Mouse (Mus musculus): ENCODE data around the gene Sergef. TPM values are rescaled to one million over a fixed set of nuclear protein-coding genes. Genes with fewer than 3 reads are reported as not detected.
"Not testable (repeated sequence)": the region's sequence is repeated elsewhere in the genome, so short reads cannot be mapped to it uniquely, and the experiment has no call there.

Sergef gene
- polyA plus RNA-seq, 1 experiment: 44.9 TPM

- no peak overlapping the region for H3K4me3 ChIP-seq (ENCODE audit: insufficient read depth, low read length)
- TF ChIP-seq CTCF (IDR thresholded peaks at IDR 0.05; ENCODE audit: extremely low read depth, insufficient read depth, low read length): no peak
- TF ChIP-seq POLR2A (IDR thresholded peaks at IDR 0.05; ENCODE audit: extremely low read depth, insufficient read depth, low read length): no peak
These were observed 52.1 kb downstream of the Sergef start for GRCm38 (mm10) chr7:46587466-46587865.

GRCm38 (mm10) chr7:46586621-46587216, 52.9 kb downstream of the Sergef start:
- TF ChIP-seq CTCF (IDR thresholded peaks at IDR 0.05; ENCODE audit: extremely low read depth, insufficient read depth, low read length): no peak
- TF ChIP-seq POLR2A (IDR thresholded peaks at IDR 0.05; ENCODE audit: extremely low read depth, insufficient read depth, low read length): no peak
- H3K4me1 ChIP-seq (ENCODE audit: control insufficient read depth, insufficient read depth, low read length): peaks cover 8% of the 10 kb centered on the region
- no peak overlapping the region for H3K4me3 ChIP-seq (ENCODE audit: insufficient read depth, low read length)
- H3K27ac ChIP-seq (ENCODE audit: insufficient read depth, low read length): peak overlapping the region; percentile 41; the same call in 1 of the 2 replicates

More at GRCm38 (mm10) chr7:46587466-46587865, 52.1 kb downstream of the Sergef start:
- Histone ChIP-seq H3K27ac (ENCODE audit: insufficient read depth, low read length) (peak overlapping the region; percentile 26; the same call in 1 of the 2 replicates), H3K4me1 (ENCODE audit: control insufficient read depth, insufficient read depth, low read length) (peaks cover 8% of the 10 kb centered on the region)

DNA sequence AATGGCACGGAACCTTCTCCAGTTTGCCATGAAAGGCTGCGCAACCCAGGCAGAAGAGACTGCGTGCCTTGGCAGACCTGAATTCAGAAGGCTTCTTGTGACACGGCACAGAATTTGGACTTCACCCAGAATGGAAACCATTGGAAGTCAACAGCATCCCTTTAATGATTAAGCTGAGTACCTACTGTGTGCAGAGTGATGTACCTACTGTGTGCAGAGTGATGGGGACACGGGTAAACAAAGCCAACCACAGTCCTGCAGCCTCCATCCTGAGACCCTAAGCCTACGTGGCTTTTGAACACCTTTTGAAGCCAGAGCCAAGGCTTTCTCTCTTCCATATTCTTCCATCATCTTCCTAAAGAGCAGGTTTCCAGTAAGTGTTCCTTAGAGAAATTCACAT, 56.9 kb downstream of the Sergef start:
- TF ChIP-seq CTCF (IDR thresholded peaks at IDR 0.05; ENCODE audit: extremely low read depth, insufficient read depth, low read length): no peak
- no peak for TF ChIP-seq POLR2A (IDR thresholded peaks at IDR 0.05; ENCODE audit: extremely low read depth, insufficient read depth, low read length)
- no peak overlapping the region for H3K4me3 ChIP-seq (ENCODE audit: insufficient read depth, low read length)
- peaks cover 4% of the 10 kb centered on the region for H3K4me1 ChIP-seq (ENCODE audit: control insufficient read depth, insufficient read depth, low read length)
- no peak overlapping the region for H3K27ac ChIP-seq (ENCODE audit: insufficient read depth, low read length)

- Histone ChIP-seq H3K27ac (ENCODE audit: insufficient read depth, low read length) (no peak overlapping the region), H3K4me3 (ENCODE audit: insufficient read depth, low read length) (no peak overlapping the region), H3K4me1 (ENCODE audit: control insufficient read depth, insufficient read depth, low read length) (no peaks in the 10 kb centered on the region)
- no peak for TF ChIP-seq CTCF (IDR thresholded peaks at IDR 0.05; ENCODE audit: extremely low read depth, insufficient read depth, low read length)
- TF ChIP-seq POLR2A (IDR thresholded peaks at IDR 0.05; ENCODE audit: extremely low read depth, insufficient read depth, low read length): no peak
These were observed 58.2 kb downstream of the Sergef start for GRCm38 (mm10) chr7:46581358-46581930.

GRCm38 (mm10) chr7:46578091-46578490, 61.5 kb downstream of the Sergef start:
- Histone ChIP-seq H3K4me1 (ENCODE audit: control insufficient read depth, insufficient read depth, low read length) (peaks cover 1% of the 10 kb centered on the region; the same call in 1 of the 2 replicates), H3K27ac (ENCODE audit: insufficient read depth, low read length) (no peak overlapping the region), H3K4me3 (ENCODE audit: insufficient read depth, low read length) (no peak overlapping the region)
- TF ChIP-seq POLR2A (IDR thresholded peaks at IDR 0.05; ENCODE audit: extremely low read depth, insufficient read depth, low read length) (no peak), CTCF (IDR thresholded peaks at IDR 0.05; ENCODE audit: extremely low read depth, insufficient read depth, low read length) (no peak)

- peaks cover 2% of the 10 kb centered on the region; the same call in 1 of the 2 replicates for H3K4me1 ChIP-seq (ENCODE audit: control insufficient read depth, insufficient read depth, low read length)
- H3K27ac ChIP-seq (ENCODE audit: insufficient read depth, low read length): no peak overlapping the region
- H3K4me3 ChIP-seq (ENCODE audit: insufficient read depth, low read length): no peak overlapping the region
- TF ChIP-seq POLR2A (IDR thresholded peaks at IDR 0.05; ENCODE audit: extremely low read depth, insufficient read depth, low read length): no peak
- no peak for TF ChIP-seq CTCF (IDR thresholded peaks at IDR 0.05; ENCODE audit: extremely low read depth, insufficient read depth, low read length)
These were observed 63.7 kb downstream of the Sergef start for GRCm38 (mm10) chr7:46575897-46576296.

DNA sequence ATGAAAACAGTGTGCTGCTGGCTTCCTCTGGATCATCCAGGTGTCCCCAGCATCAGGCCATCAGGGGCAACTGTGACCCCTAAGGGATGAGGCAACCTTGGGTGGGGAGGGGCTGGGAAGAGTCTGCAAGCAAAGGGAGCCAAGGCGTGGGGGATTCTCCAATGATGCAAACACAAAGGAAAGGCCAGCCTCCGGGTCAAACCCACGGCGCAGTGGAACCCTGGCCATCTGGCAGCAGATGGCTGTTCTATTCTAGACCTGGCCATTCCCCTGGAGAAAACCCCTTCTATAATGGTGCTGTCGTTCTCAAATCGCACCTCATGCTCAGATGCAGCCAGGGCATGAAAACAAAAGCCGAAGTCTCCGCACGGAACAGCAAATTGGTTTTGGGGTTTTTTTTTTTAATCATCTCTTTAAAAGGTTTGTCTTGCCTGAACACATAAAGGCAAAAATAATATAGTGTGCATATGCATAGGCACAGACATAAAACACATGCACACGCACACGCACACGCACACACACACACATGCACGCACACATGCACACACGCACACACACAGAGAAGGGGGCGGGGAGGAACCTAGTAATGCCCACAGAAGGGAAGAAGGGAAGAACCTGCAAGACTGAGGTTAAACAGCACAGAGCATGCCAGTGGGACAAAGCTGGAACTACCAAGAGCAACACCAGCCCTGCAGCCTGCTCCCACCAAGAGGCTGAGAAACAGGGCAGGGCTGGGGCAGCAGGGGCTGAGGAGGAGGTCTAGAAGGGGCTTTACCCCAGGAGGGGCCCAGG, 66.6 kb downstream of the Sergef start:
- TF ChIP-seq CTCF (IDR thresholded peaks at IDR 0.05; ENCODE audit: extremely low read depth, insufficient read depth, low read length): no peak
- H3K4me1 ChIP-seq (ENCODE audit: control insufficient read depth, insufficient read depth, low read length): peaks cover 3% of the 10 kb centered on the region; the same call in 1 of the 2 replicates
- H3K27ac ChIP-seq (ENCODE audit: insufficient read depth, low read length): no peak overlapping the region
- no peak overlapping the region for H3K4me3 ChIP-seq (ENCODE audit: insufficient read depth, low read length)

DNA sequence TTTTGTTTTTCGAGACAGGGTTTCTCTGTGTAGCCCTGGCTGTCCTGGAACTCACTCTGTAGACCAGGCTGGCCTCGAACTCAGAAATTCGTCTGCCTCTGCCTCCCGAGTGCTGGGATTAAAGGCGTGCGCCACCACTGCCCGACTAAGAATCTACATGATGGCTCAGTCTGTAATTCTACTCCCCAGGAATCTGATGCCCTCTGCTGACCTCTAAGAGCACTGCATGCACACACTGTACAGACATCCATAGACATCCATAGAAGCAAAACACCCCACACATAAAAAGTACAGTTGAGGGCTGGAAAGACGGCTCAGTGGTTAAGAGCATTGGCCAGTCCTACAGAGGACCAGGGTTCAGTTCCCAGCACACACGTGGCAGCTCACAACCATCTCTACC, 70.1 kb downstream of the Sergef start:
- TF ChIP-seq CTCF (IDR thresholded peaks at IDR 0.05; ENCODE audit: extremely low read depth, insufficient read depth, low read length): peak; percentile 37
- H3K27ac ChIP-seq (ENCODE audit: insufficient read depth, low read length); H3K4me1 ChIP-seq (ENCODE audit: control insufficient read depth, insufficient read depth, low read length); H3K4me3 ChIP-seq (ENCODE audit: insufficient read depth, low read length): not testable (repeated sequence)

- TF ChIP-seq POLR2A (IDR thresholded peaks at IDR 0.05; ENCODE audit: extremely low read depth, insufficient read depth, low read length) (no peak), CTCF (IDR thresholded peaks at IDR 0.05; ENCODE audit: extremely low read depth, insufficient read depth, low read length) (no peak)
- Histone ChIP-seq H3K27ac (ENCODE audit: insufficient read depth, low read length) (no peak overlapping the region), H3K4me3 (ENCODE audit: insufficient read depth, low read length) (no peak overlapping the region), H3K4me1 (ENCODE audit: control insufficient read depth, insufficient read depth, low read length) (0 out of 2 replicates have a peak, but pooled peaks cover 1% of the 10 kb centered on the region)
These were observed 73.1 kb downstream of the Sergef start for GRCm38 (mm10) chr7:46566318-46567007.
